Mouse (Mus musculus) heart, adult 10 weeks (tissue): ENCODE data around the gene Gpr160. TPM values are rescaled to one million over a fixed set of nuclear protein-coding genes. Genes with fewer than 3 reads are reported as not detected.

Source experiments
- polyA plus RNA-seq: library from polyadenylated mRNA; stranded (reverse); fragments of 350-450 nt; fragmentation: Illumina TruSeq; extraction: RNeasy Lipid Tissue Mini Kit (QIAGEN cat#74804); gene quantifications from one replicate; pipeline ENCODE4 v1.2.3, GENCODE M21; 2014; ENCODE audit warnings: low read depth, low replicate concordance

The Gpr160 gene
- polyA plus RNA-seq = 2.6 TPM

DNA sequence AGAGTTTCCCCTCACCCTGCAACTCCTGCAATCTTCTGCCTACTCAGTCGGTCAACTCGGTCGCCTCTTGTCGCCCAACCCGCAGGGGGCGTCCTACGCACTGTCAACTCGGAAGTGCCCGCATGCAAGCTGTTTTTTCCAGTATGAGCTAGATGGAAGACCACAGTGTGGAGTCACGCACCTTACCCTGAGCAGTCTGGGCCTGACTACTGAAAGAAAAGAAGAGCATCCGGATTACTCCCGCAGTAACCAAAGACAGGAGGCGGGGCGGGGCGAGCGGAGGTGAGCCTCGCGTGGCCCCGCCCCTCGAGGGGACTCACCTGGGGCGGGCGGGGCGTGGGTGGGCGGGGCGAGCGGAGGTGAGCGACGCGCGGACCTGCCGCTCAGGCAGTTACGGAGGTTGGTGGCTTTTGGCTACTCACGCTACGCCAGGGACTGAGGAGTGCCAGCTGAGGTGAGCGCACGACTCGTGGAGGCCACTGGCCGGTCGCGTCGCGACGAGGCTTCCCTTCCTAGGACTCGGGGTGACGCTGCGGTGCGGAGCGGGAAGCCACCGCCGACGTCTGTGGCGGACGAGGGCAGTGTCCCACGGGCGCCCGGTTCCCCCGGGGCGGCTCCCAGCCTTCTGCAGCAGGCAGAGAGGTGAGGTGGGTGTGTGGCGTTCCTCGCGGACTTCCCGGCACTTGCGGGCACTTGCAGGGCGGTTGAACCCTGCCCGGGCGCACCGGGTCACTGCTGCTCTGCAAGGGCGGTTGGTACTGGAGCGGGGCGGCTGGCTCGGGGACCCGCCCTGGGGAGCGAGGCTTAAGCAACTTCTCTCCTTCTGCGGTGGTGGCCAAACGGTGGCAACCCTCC lies at the start of gene Gpr160:
Gpr160 (plus strand) TSS at position 347 of the 855 bp plus-strand sequence.

Other genes starting within 250 kb of the Gpr160 start
- not detected for gene Lrriq4, start 211.4 kb upstream of the Gpr160 start, polyA plus RNA-seq
- gene Lrrc34, start 208.1 kb upstream of the Gpr160 start, polyA plus RNA-seq = not detected
- gene Lrrc31, start 156.1 kb upstream of the Gpr160 start, polyA plus RNA-seq = 0.45 TPM
- not detected for gene Samd7, start 109.7 kb upstream of the Gpr160 start, polyA plus RNA-seq
- gene Sec62, start 63.1 kb upstream of the Gpr160 start, polyA plus RNA-seq = 44.2 TPM
- gene Phc3, start 113.5 kb downstream of the Gpr160 start, polyA plus RNA-seq = 11.0 TPM
- gene Prkci, start 139.8 kb downstream of the Gpr160 start, polyA plus RNA-seq = 8.1 TPM
- 12.2 TPM for gene Skil, start 239.1 kb downstream of the Gpr160 start, polyA plus RNA-seq